Mouse (Mus musculus) olfactory bulb, adult 2 months (tissue): ENCODE data around the gene Tfap4.

Experiments
- CTCF ChIP-seq: fragments of 200-500 bp; IDR thresholded peaks from 2 replicates; pipeline ENCODE4 v1.5.1; 2012; ENCODE audit warnings: low read depth, mild to moderate bottlenecking, low read length, moderate library complexity; ENCODE audit not compliant: insufficient read depth
- POLR2A ChIP-seq: fragments of 200-500 bp; IDR thresholded peaks from 2 replicates; pipeline ENCODE4 v1.6.1; 2012; ENCODE audit warnings: mild to moderate bottlenecking, low read depth, low read length, moderate library complexity; ENCODE audit not compliant: insufficient read depth

- no peak for TF ChIP-seq POLR2A
- no peak for TF ChIP-seq CTCF
Observed at GRCm38 (mm10) chr16:4576873-4577272, 17.2 kb upstream of the Tfap4 start.
